Mouse (Mus musculus) mesoderm, embryonic 11.5 days (tissue): ENCODE measurements around the gene Gm11114.

Experiments
- DNase-seq: peaks from one replicate; pipeline ENCODE4 v3.0.0-alpha.2; 2012; ENCODE audit warnings: low read depth, low spot score

Gm11114 gene

GRCm38 (mm10) chr9:85357154-85357860, 44.7 kb downstream of the Gm11114 start:
- DNase-seq: no peak
